18 mouse cellular contexts compared by ENCODE assay signal in genomic region chr2:35720550-35720949, GRCm38 (mm10).
DNase-seq lines count a peak whose midpoint lies in the region; ATAC-seq and TF ChIP-seq lines count a peak whose summit lies in the region.
"Had no signal": no experiment of that assay in that cellular context is flagged by ENCODE, and none has a peak within 500 bp of the region (broad histone marks: within the 10 kb centered on the region; RNA-seq: fewer than 3 reads in every experiment).

No protein-coding gene starts in this region.

- H3K9me3 ChIP-seq in E14TG2a.4 (ENCODE audit: low read length) = no peaks in the 10 kb centered on the region
- H3K9me3 ChIP-seq: hindbrain, embryonic 12.5 days; limb, embryonic 12.5 days; liver, embryonic 15.5 days; neural tube, embryonic 15.5 days had no signal

- no peak for TF ChIP-seq POLR2A in cerebellum, adult 2 months (IDR thresholded peaks at IDR 0.05; ENCODE audit: borderline replicate concordance, insufficient read depth, low read length)

- 14% methylated on average over 13 of the region's 13 CpGs for WGBS in cerebellum, adult 2 months

- H3K27me3 ChIP-seq in cerebellum, adult 2 months (ENCODE audit: control insufficient read depth, insufficient read depth, low read length) = no peaks in the 10 kb centered on the region
- no peaks in the 10 kb centered on the region for H3K27me3 ChIP-seq in E14TG2a.4 (ENCODE audit: insufficient read depth, low read length)
- H3K27me3 ChIP-seq: hindbrain, embryonic 12.5 days; limb, embryonic 12.5 days; liver, embryonic 15.5 days; neural tube, embryonic 15.5 days had no signal

- TF ChIP-seq CTCF in cerebellum, adult 2 months (IDR thresholded peaks at IDR 0.05; ENCODE audit: borderline replicate concordance, insufficient read depth, low read depth, low read length) = no peak
- no peak for TF ChIP-seq CTCF in layer of hippocampus, adult 2 months (conservative IDR thresholded peaks at IDR 0.05)
- no peak for TF ChIP-seq CTCF in E14TG2a.4 (conservative IDR thresholded peaks at IDR 0.05; ENCODE audit: low read length)

- no peak overlapping the region for H3K4me3 ChIP-seq in cerebellum, adult 2 months (replicated peaks; ENCODE audit: insufficient read depth, low read depth, low read length)
- no peak overlapping the region for H3K4me3 ChIP-seq in layer of hippocampus, adult 2 months
- H3K4me3 ChIP-seq in E14TG2a.4 (replicated peaks; ENCODE audit: low read length) = peak overlapping the region; percentile 65
- H3K4me3 ChIP-seq: hindbrain, embryonic 12.5 days; limb, embryonic 12.5 days; liver, embryonic 15.5 days; neural tube, embryonic 15.5 days had no signal

- ATAC-seq in cerebellum, adult (ENCODE audit: insufficient number of reproducible peaks, low FRiP score, low TSS enrichment) = no peak
- peak; percentile 4; the same call in 1 of the 2 replicates for ATAC-seq in frontal cortex, adult (ENCODE audit: low TSS enrichment)

- DNase-seq in cerebellum, adult 2 months = peak in 1 of 2 experiments; percentile 56
- DNase-seq in frontal cortex, postnatal 36 days (ENCODE audit: low spot score in 2 of 2) = no peak
- DNase-seq in layer of hippocampus, adult 2 months (ENCODE audit: low spot score in 2 of 2) = no peak
- DNase-seq in layer of hippocampus, adult 9-10 months (ENCODE audit: low spot score) = no peak
- no peak for DNase-seq in testis, postnatal 14 days (ENCODE audit: low spot score)
- DNase-seq: forebrain, postnatal 0 days; kidney, adult 2 months; kidney, postnatal 4 days; lung, embryonic 14.5 days; lung, postnatal 14 days; retina, postnatal 1 day had no signal

- peaks cover 97% of the 10 kb centered on the region for H3K36me3 ChIP-seq in E14TG2a.4 (ENCODE audit: insufficient read depth, low read length)

- H3K4me1 ChIP-seq in cerebellum, adult 2 months (ENCODE audit: control insufficient read depth, insufficient read depth, low read length) = peaks cover 68% of the 10 kb centered on the region
- H3K4me1 ChIP-seq in E14TG2a.4 (replicated peaks; ENCODE audit: low read depth, low read length) = peaks cover 29% of the 10 kb centered on the region
- H3K4me1 ChIP-seq: limb, embryonic 12.5 days; neural tube, embryonic 15.5 days had no signal

- H3K27ac ChIP-seq in cerebellum, adult 2 months (ENCODE audit: insufficient read depth, low read length) = peak overlapping the region; percentile 70
- peak overlapping the region; percentile 85; the same call in 1 of the 2 replicates for H3K27ac ChIP-seq in layer of hippocampus, adult 2 months
- H3K27ac ChIP-seq: hindbrain, embryonic 12.5 days; limb, embryonic 12.5 days; liver, embryonic 15.5 days; neural tube, embryonic 15.5 days had no signal
